Mouse (Mus musculus) heart, postnatal 10 days (tissue): ENCODE measurements around the gene Gm10428. TPM values are rescaled to one million over a fixed set of nuclear protein-coding genes. Genes with fewer than 3 reads are reported as not detected.
"Not testable (repeated sequence)": the region's sequence is repeated elsewhere in the genome, so short reads cannot be mapped to it uniquely, and the experiment has no call there.

ENCODE experiments used
- DNase-seq, 2 experiments: peaks; one replicate each; pipeline ENCODE4 v3.0.0; 2021
- intact Hi-C: fragments of 180-260 bp; cut with DNase I; formaldehyde crosslinking; loops from one replicate; pipeline ENCODE4 v1.15.1; 2025
- total RNA-seq, 2 experiments: library from RNA; stranded (reverse); gene quantifications; 2 replicates each; pipeline ENCODE4 v1.2.3; 2021

The Gm10428 gene
- not detected for total RNA-seq

DNA sequence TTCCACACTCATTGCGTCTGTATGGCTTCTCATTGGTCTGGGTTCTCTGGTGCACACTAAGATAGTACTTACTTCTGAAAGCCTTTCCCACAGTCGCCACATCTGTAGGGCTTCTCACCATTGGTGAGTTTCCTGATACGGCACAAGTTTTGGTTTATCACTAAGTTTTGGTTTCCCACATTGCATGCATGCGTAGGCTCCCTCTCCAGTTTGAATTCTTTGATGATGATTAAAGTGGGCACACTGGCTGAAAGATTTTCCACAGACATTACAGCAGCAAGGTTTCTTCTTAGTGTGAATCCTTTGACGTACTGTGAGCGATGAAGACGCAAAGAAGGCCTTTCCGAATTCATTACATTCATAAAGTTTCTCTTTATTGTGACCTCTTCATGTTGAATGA, at the start of gene Gm10428:
TSS of gene Gm10428 (plus strand) at position 321 of the 400 bp plus-strand sequence.
- no peak for DNase-seq
- intact Hi-C loops: loop anchor here (10.0 kb wide), 1 partner anchor 422 kb away; no protein-coding TSS in a partner anchor

DNA sequence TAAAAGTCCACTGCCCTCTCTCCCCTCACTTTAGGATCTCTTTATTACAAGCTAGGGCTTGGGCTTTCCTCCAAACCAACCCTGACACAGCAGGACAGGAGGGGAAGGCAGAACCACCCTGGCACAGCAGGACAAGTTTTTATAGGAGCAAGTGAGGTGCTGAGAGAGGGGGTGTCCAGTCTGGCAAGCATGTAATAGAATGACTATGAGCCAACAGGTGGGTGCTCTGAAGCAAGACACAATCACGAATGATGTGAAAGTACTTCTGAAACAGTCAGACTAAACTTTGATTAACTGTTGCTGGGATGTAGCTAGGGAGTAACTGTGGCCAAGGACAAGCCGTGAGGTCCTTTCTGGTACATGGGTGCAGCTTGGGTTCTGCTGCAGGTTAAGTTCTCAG, 46.8 kb upstream of the Gm10428 start:
- no peak for DNase-seq
- intact Hi-C loops: no loop called here

DNA sequence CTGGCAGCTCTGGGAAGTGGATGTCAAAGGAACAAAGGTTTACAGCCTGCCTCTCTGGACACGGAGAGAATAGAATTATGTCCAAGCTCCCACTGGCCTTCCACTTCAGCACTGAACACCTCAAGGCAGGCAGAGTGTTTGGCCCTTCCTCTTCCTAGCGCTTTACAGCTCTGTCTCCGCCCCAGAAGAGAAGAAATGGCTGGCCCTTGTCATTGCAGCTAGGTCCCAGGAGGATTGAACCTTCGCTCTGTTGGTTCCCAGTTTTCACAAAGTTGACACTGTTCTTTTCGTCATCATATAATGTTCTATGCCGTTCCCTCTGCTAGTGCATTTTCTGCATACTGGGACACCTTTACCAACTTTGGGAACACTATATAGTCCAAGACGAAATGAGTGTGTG, 44.6 kb upstream of the Gm10428 start:
- no peak for DNase-seq

DNA sequence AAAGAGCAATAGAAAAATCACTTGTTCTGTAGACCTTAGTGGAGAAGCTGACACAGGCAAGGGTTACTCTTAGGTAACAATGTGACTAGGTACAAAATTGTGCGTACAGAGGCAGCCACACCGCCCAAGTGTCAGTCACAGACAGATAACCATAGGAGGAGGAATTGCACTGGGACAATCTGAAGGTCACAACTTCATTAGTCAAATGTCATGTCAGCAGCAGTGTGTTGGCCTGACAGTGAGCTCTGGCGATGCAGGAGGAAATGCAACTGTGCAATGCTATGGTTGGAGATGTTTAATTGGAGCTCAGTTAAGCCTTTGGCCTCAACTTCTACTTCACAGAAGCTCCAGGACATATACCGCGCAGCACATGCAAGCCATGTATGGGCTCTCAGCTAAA, 42.2 kb upstream of the Gm10428 start:
- intact Hi-C loops: no loop called here
- peak in 1 of 2 experiments; percentile 11 for DNase-seq

More for the DNA sequence above, 44.6 kb upstream of the Gm10428 start:
- intact Hi-C loops: no loop called here

DNA sequence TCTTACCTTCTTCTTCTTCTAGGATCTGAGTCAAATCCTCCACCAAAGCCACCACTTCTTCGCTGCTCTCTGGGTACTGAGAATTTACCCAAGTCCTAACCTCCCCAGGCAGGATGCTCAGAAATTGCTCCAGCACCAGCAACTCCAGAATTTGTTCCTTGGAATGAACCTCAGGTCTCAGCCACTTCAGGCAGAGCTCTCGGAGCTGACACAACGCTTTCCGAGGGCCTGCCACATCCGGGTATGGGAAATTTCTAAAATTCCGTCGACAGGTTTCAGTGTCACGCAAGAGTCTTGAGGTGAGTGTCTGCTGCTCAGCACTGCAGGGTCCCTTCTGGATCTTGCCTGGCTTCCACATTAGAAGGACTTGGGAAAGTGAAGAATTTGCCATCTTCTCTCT, 24.6 kb upstream of the Gm10428 start:
- intact Hi-C loops: no loop called here

DNA sequence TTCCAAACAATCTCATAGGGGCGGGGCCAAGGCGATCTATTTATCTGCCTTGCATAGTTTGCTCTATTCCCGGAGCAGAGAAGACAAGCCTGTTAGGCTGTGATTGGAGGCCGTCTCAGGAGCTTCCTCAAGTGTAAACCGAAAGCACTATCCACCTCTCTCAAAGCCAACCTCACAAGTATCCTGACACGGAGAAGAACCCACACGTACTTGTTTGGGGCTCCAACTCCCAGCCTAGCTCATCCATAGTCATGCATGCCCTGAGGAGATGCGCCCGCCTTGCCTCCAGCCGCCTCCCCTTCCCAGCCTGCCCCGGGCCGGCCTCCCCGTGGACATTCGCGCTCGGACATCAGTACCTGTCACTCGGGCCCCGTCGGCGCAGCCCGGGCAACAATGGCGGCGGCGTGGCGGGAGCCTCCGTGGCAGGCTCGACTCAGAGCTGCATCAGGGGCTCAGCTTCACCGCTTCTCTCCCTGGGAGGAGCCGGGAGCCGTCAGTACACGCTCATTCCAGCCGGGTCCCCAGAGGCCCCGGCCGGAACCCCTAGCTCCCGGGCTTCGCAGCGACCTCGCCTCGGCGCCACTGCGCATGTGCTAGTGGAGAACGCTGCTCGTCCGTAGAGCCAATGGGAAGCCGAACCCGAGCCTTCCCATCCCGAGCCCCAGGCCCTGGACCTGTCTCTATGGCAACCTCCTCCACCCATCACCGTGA, 21.4 kb upstream of the Gm10428 start, which contains the start of gene Zfp287:
TSS of gene Zfp287 (minus strand) at position 595 of the 711 bp plus-strand sequence.
- DNase-seq: peak; percentile 90
- intact Hi-C loops: no loop called here

More for the DNA sequence above, 24.6 kb upstream of the Gm10428 start:
- DNase-seq: no peak

DNA sequence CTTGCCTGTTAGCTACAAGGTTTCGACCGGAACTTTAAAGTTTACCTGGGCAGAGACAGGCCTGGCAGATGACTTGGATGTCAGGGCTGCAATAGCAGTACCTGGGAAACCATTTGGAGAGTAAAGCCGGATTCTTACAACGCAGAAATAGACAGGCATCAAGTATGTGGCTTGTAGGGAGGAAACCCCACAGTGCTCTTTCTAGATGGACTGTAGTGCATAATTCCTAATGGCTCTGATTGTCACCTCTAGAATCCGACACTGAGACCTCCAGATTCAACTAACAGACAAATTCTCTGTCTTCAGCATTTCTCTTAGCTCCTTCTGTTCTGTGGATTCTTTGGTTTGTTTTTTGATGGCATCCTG, 20.9 kb upstream of the Gm10428 start:
- no peak for DNase-seq
- intact Hi-C loops: no loop called here

DNA sequence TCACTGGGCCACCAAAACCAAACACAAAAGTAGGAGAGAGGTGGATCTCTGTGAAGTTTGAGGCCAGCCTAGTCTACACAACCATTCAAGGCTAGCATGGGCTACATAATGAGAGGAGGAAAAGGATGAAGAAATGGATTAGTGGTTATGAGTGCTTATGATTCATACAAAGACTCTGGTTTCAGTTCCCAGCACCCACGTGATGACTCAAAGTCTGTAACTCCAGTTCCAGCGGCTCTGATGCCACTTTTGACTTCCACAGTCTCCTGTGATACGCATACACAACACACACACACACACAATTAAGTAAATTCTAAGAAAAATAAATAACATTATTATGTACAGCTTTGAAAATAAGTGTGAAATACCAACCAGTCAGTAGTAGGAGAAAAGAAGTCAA, 20.2 kb upstream of the Gm10428 start:
- no peak for DNase-seq
- intact Hi-C loops: no loop called here

DNA sequence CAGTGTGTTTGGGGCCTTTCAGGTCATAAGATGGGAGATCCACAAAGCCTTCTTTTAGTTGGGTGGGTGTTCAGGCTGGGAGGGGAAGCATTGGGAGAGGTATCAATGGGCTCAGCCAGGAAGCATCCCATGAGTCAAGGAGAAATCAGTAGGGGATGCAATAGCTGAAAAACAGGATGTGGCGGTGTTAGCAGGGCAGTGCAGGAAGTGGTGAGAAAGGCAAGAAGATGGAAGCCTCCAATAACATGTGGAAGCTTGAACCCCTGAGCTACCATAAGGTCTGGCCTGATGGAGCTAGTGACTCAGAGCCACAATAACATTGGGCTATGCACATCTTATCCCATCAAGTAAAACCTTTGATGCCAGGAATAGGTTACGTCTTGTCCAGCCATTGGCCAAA, 11.7 kb upstream of the Gm10428 start:
- DNase-seq: no peak

DNA sequence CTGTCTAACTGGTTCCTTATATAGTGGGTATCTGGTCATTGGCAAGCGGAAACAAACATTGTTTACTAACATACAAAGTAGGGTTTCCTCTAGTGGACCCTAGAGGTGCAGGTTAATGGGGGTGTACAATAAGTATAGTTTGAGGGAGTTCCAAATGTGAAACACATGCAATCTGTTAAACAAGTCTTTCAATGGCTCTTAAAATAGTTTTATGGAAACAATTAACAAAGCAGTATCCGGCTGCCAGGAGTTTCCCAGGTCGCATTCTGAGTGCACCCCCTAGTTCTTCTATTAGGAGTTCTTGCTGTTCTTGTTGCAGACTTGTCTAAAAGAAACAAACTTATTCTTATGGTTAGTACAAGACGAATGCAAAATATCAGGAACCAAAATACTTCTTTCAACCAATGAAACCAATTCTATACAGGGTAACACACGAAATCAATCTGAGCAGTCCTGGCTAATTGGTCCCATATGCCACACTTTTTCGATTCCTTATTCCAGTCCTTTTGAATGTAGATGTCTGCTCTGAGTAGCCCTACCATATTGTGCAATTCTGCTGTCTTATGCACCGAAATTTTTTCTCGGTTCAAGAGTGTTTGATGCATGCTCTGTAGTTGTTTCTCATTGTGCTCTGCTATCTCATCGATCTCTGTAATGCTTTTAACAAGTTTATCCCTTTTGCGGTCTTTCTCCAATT, 10.5 kb upstream of the Gm10428 start:
- DNase-seq: no peak
- intact Hi-C loops: loop anchor here (5.0 kb wide), 2 partner anchors 110 to 395 kb away; no protein-coding TSS in a partner anchor

More for the DNA sequence above, 11.7 kb upstream of the Gm10428 start:
- intact Hi-C loops: loop anchor here (5.0 kb wide), 2 partner anchors 111 to 396 kb away; no protein-coding TSS in a partner anchor

DNA sequence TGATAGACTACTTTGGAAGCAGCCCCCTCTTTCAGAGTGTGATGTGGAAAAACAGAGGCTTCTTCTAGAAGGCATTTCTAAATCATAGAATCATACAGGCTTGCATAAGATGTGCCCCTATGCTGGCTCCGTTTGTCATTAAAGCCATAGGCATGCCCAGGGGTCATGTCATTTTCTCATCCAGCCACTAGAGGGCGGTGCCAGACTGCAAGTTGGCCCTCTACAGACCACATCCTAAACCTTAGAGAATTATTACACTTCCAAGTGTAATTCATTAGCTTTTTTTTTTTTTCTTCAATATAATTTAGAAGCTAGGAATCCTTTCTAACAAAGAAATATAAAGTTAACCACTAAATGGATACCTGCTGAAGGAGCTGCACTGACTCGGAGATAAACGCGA, 8.8 kb upstream of the Gm10428 start:
- DNase-seq: peak; percentile 64 to 78
- intact Hi-C loops: loop anchor here (5.0 kb wide), 2 partner anchors 108 to 393 kb away; no protein-coding TSS in a partner anchor

DNA sequence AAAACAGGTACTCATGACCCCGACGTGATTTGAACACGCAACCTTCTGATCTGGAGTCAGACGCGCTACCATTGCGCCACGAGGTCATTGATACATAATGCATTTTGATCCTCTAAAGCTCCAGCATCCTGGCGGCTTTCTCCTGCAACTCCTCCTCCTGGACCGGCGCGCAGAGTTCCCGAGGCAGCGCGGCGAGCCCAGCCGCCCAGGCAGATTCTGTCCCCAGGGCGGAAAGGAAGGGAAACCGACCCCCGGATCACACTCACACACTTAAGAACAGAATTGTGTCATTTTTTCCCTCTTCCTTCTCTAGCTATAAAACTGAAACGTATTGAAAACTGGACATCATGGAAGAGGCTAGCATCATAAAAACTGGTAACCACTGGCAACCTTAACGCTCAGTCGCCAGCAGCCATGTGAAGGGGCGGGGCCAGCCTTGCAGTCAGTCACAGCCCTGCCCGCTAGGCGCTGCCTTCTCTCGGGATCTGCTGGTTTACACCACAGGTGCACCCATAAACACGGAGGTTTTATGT, 6.8 kb upstream of the Gm10428 start:
- intact Hi-C loops: no loop called here
- DNase-seq: peak; percentile 58 to 76

DNA sequence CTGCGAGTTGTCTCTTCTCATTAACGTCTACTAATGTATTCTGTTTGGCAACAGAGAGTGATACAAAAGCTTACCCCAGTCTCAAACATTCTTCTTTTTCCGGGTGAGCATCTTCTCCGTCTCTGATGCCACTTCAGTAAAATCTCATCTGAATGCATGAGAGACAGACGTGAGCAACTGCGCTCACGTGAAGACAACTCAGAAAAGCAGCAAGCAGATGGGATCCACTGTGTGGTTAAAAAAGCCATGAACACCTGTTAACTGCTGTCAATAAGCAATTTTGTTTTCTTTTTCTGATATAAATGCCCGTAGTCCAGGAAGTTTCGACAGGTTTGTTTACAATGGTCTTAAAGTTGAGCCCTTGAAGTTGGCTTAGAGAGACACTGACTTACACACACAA, 5.7 kb upstream of the Gm10428 start:
- no peak for DNase-seq
- intact Hi-C loops: no loop called here

DNA sequence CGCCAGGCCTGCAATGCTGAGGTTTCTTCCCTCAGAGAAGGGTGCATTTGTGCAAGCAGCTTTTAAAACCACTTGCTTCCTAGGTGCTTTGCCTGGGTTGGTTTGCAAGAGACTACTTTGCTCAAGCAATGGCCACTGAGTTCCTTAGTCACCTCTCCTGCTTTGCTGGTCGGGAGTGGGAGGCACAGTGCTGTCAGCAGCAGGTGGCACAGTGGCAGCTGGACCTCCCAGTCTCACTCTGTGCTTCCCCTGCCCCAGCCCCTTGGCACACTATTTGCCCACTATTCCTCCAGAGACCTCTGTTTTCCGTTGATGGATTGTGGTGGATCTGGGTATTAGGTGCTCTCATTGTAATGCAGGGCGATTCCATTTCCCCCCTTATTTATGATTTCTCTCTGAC, 4.8 kb upstream of the Gm10428 start:
- DNase-seq: no peak

DNA sequence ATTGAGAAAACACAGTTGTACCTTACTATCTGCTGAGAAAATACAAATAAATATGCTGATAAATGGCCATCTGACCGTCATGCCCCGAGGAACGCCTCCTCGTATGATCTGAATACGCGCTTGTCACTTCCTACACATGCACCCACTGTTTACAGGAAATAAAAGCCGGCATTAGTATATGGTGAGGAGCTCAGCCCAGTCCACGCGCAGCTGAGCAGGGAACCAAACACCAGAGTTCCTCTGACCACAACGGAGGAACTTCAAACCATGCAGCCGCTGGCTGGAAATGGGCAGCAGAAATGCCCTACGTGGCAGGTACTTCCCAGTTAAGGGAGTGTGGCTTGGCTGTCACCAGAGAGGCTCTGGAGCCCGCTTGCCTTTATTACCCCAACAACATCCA, 3.5 kb upstream of the Gm10428 start:
- intact Hi-C loops, DNase-seq: not testable (repeated sequence)

More for the DNA sequence above, 4.8 kb upstream of the Gm10428 start:
- intact Hi-C loops: no loop called here

DNA sequence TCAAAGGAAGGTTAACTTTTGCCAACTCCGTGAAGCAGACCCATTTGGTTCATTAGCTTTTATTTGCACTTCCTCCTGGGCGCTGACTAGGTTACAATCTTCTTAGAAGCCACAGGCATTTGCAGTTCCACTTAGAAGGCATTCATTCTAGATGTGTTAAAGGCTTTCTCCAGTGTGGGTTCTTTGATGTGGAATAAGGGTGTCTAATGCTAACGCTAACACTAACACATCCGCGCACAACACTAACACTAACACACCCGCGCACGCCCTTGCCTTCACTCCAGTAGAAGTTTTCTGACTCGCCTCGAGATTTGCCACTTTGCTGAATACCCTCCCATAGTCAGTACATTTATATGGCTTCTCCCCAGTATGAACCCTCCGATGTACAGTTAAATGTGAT, 709 bp upstream of the Gm10428 start:
- no peak for DNase-seq
- intact Hi-C loops: loop anchor here (10.0 kb wide), 1 partner anchor 423 kb away; no protein-coding TSS in a partner anchor

DNA sequence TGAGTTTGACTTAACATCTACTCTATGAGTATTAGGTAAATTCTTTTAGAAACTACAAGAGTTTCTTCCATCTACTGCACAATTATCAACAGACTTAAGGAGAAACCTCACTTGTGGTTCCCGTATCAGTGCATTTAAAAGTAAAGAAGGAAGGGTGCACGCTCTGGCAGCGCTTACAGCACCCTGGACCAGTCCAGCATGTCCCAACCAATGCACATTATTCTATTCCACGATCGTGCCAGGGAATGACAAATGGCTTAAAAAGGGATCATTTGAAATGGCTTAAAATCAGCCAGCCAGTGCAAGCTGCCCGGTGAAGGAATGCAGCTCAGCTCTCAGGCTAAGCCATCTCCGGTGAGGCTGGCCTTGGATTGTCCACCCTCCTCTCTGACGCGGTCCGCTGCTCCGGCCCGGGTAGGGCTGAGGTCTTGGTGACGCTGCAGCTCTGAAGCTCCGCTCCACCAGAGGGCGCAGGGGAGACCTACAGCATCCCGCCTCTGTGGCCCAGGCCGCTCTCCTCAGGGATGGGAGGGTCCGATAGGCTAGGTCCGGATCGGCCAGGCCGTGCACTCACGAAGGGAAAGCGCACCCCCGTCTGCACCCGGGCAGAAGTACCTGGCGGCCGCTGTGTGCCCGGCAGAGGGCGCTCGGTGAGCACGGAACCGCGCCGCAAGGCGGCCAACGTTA, 3.7 kb downstream of the Gm10428 start:
- peak; percentile 97 for DNase-seq
- intact Hi-C loops: loop anchor here (1.0 to 10.0 kb wide), 3 partner anchors 52 to 418 kb away; no protein-coding TSS in a partner anchor

DNA sequence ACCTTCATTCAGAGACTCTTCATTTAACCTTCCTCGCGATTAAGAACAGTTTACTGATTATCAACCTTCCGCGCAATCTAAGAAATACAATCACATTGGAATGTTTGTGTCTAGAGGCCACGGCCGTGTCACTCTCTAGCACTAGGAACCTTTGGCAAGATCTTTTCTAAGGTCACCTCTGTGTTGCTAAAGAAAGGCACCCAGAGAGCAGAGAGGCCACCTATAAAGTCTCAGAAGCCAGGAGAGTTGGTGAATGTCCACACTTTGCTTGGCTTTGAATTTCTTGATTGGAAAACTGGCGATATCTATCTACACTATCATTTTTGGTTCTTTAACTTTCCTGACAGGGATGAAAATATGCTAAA, 4.2 kb downstream of the Gm10428 start:
- intact Hi-C loops: loop anchor here (2.0 to 10.0 kb wide), 2 partner anchors 52 to 418 kb away; no protein-coding TSS in a partner anchor
- no peak for DNase-seq

DNA sequence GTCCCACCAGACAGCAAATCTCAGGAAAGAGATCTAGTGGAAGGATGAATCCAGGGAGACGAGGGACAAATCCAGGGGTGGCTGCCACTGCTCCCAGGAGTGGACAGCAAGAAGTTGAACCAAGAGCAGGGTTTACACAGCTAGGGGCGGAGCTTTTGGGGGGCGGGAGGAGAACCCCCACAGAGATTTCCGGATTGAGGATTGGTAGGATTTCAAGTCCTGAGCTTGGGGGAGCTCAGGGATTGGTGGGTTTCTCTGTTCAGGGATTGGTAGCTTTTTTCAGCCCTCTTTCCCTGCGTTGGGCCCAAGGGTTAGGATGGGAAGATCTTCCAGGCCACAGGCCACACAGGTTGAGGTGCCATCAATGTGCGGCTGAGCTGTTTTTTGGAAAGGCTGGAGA, 5.0 kb downstream of the Gm10428 start:
- intact Hi-C loops: loop anchor here (2.0 to 10.0 kb wide), 2 partner anchors 51 to 417 kb away; no protein-coding TSS in a partner anchor

DNA sequence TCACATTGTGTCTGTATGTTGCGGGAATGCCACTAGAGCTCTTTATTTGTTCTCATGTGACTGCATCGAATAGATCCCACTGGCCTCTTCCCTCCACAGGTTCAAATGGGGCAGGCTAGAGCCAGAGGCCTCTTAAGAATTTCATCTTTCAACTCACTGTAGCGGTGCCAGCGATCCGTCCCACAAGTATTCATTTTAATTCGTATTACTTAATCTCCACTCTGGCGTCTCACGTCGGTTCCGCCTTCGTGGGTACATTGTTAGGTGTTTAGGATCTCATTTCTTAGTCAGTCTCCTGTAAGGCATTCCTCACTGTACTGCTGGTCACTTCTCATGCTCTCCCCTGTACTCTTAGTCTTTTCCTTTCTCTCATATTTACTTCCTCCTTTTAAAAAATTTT, 5.6 kb downstream of the Gm10428 start:
- intact Hi-C loops: loop anchor here (10.0 kb wide), 1 partner anchor 416 kb away; no protein-coding TSS in a partner anchor
- DNase-seq: no peak

More for the DNA sequence above, 5.0 kb downstream of the Gm10428 start:
- DNase-seq: no peak
